Mouse (Mus musculus) stomach, adult 2 months (tissue): ENCODE data around the gene Fance. TPM values are rescaled to one million over a fixed set of nuclear protein-coding genes. Genes with fewer than 3 reads are reported as not detected.

ENCODE experiments used
- polyA plus RNA-seq: library from polyadenylated mRNA; depleted of rRNA; stranded (reverse); fragments of >200 nt; gene quantifications from 2 replicates; pipeline ENCODE4 v1.2.3, GENCODE M21; 2012; rRNA removed

Gene Fance
- 10.3 and 13.1 TPM in 2 replicates for polyA plus RNA-seq

DNA sequence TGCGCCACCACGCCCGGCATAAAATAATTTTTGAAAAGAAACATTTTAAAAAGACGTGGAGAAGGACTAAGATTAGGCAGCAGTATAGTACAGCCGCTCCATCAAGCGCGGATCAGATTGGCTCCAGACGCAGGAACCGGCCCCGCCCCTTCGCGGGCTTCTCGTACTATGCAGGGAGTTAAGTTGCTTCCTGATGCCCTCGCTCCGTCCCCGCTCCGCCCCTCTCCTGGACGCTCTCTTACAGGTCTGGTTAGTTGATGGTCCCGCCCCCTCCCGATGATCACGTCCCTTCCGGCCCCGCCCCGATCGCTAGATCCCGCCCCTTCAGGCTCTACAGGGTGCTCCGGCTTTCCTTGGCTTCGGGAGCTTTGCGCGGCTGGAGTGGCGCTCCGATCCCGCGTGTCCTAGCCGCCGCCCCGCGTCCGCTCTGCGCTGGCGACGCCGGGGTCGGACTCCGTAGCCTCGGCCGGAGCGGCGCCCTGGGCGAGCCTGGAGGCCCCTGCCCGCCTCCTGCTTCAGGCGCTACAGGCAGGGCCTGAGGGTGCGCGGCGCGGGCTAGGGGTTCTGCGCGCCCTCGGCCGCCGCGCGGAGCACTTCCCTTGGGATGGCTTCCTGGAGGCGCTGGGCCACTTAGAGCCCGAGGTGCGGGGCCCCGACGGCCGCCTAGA, at the start of gene Fance:
TSS of gene Fance (plus strand) at position 308 of the 668 bp plus-strand sequence.

GRCm38 (mm10) chr17:28328366-28328928, 15.1 kb downstream of the Fance start, which contains the start of gene Rpl10a:
Gene Rpl10a (plus strand): TSS chr17:28328471.

GRCm38 (mm10) chr17:28350466-28351352, 37.4 kb downstream of the Fance start, which contains the start of gene Tead3:
Gene Tead3 (minus strand): TSS chr17:28350817.

GRCm38 (mm10) chr17:28365122-28365521, 51.8 kb downstream of the Fance start, which contains the start of gene Tulp1:
Gene Tulp1 (minus strand): TSS chr17:28365222.

Other genes with a start within 250 kb of the Fance start
- gene Tcp11, start 232.9 kb upstream of the Fance start, polyA plus RNA-seq = 0.68 and 1.00 TPM in 2 replicates
- 0.42 and 1.0 TPM in 2 replicates for gene Scube3, start 171.4 kb upstream of the Fance start, polyA plus RNA-seq
- 39.0 and 39.4 TPM in 2 replicates for gene Zfp523, start 136.4 kb upstream of the Fance start, polyA plus RNA-seq
- gene Def6, start 105.7 kb upstream of the Fance start, polyA plus RNA-seq = 4.4 and 6.3 TPM in 2 replicates
- gene Ppard, start 80.8 kb upstream of the Fance start, polyA plus RNA-seq = 54.9 and 58.3 TPM in 2 replicates
- gene Rpl10a, start 15.0 kb downstream of the Fance start, polyA plus RNA-seq = 1,443 and 1,665 TPM in 2 replicates
- 28.1 and 33.5 TPM in 2 replicates for gene Tead3, start 37.3 kb downstream of the Fance start, polyA plus RNA-seq
- gene Tulp1, start 51.7 kb downstream of the Fance start, polyA plus RNA-seq = 0.71 and 0.75 TPM in 2 replicates
- 7.3 and 8.3 TPM in 2 replicates for gene Fkbp5, start 204.0 kb downstream of the Fance start, polyA plus RNA-seq
- not detected in 2 replicates for gene Armc12, start 217.3 kb downstream of the Fance start, polyA plus RNA-seq
- 0.65 TPM in 1 of 2 replicates, not detected in the other for gene Clpsl2, start 235.9 kb downstream of the Fance start, polyA plus RNA-seq
- gene Clps, start 247.2 kb downstream of the Fance start, polyA plus RNA-seq = 178,753 and 264,200 TPM in 2 replicates